Mouse (Mus musculus): ENCODE results near the gene Ets1.

DNA sequence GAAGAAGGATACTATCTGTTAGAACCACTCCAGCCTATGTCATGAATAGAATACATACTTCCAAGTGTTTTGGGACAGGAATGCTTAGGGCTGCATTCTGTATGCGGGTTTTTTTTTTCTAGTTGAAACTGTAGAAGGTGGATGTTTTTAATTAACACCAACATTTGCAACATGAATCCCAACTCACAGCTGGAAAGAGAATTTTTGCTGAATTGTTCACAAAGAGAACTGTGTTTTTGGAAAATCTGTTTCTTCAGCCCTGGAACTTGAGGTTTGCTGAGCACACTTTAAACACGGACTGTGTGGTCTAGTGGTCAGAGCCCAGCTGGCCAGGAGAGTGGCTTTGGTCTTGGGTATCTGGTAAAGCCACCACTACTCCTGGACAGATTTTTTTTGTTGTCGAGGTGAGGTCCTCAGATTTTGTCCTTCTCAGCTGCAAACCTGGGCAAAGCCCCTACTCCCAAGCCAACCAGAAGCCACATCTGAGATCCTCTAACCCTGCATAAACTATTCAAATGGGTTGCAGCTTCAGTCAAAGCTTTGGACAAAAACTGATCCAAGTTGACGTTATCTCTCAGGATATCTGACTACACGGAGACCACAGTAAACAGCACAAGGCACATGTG, 122.4 kb downstream of the Ets1 start:
- TF ChIP-seq JUND (conservative IDR thresholded peaks at IDR 0.05; ENCODE audit: low read depth, low read length) (no peak), MYC (IDR thresholded peaks at IDR 0.05; ENCODE audit: low read depth, low read length) (no peak), ZNF384 (IDR thresholded peaks at IDR 0.05; ENCODE audit: low read depth, low read length) (no peak), POLR2A (IDR thresholded peaks at IDR 0.05; ENCODE audit: low read depth, low read length) (no peak), CTCF (conservative IDR thresholded peaks at IDR 0.05 in 1 of 2, IDR thresholded peaks at IDR 0.05 in 1 of 2; ENCODE audit: low read depth in 2 of 2, low read length in 2 of 2) (no peak), USF1 (IDR thresholded peaks at IDR 0.05; ENCODE audit: low read depth, low read length) (no peak), MXI1 (IDR thresholded peaks at IDR 0.05; ENCODE audit: low read depth, low read length) (no peak), MAFK (IDR thresholded peaks at IDR 0.05; ENCODE audit: insufficient replicate concordance, low read length) (no peak), SIN3A (IDR thresholded peaks at IDR 0.05; ENCODE audit: low read length) (no peak), SMC3 (IDR thresholded peaks at IDR 0.05; ENCODE audit: low read depth, low read length) (no peak), IRF4 (IDR thresholded peaks at IDR 0.05; ENCODE audit: low read depth, low read length) (no peak)

All from CH12.LX (cell line).